Mouse (Mus musculus): ENCODE results near the gene Cbfa2t2. TPM values are rescaled to one million over a fixed set of nuclear protein-coding genes. Genes with fewer than 3 reads are reported as not detected.

Gene Cbfa2t2
- total RNA-seq, 2 experiments from 2014 or later, result 21.4 to 21.7 TPM

DNA sequence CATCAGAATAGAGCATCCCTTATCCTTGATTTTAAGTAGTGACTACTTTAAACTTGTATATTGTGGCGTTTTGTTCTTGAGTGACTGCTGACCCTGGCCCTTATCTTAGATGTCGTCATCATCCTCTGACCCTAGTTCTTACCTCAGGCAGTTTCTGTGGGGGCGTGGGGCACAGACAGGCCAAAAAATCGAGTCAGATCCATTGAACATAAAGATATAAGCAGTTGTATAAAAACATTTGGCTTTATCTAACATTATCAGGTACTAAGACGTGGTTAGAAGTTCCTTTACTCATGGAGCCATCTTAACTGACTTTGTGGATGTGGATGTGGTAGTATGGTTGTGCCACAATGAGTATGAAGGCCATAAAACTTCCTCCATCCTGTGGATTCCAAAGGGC lies 86.1 kb downstream of the Cbfa2t2 start:
- DNase-seq, result no peak
- intact Hi-C loops (cut with DNase I), result no loop called here

DNA sequence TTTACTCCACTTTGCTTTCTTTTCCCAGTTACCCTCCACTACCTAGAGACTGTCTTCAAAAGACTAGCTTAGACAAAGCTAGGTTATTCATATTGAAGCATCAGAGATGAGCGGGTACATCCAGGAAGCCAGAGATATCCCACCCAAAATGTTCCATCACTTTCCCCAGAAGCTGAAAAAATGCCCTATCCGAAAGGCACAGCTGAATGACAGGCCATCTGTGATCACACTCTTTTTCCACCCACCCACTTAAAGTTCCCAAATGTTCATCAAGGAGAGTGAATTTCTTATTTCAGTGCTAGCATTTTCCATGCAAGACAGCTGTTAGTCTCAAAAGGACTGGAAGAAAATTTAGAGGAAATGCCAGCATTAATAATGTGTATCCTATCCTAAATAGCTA lies 89.0 kb downstream of the Cbfa2t2 start:
- DNase-seq, result no peak
- intact Hi-C loops (cut with DNase I), result no loop called here

DNA sequence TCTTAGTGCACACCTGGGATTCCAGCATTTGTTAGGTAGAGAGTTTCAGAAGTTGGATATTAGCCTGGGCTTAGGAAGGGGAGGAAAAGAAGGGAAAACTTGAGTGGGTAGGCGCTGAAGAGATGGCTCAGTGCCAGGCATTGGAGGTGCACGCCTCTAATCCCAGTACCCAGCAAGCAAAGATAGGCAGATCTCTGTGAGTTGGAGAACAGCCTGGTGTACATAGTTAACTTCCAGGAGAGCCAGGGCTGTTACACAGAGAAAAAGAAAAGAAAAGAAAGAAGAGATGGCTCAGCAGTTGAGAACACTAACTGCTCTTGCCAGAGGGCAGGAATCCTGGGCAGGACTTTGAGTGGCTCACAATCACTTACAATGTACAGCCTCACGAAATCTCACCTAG lies 90.2 kb downstream of the Cbfa2t2 start:
- DNase-seq, result no peak
- intact Hi-C loops (cut with DNase I), result no loop called here

DNA sequence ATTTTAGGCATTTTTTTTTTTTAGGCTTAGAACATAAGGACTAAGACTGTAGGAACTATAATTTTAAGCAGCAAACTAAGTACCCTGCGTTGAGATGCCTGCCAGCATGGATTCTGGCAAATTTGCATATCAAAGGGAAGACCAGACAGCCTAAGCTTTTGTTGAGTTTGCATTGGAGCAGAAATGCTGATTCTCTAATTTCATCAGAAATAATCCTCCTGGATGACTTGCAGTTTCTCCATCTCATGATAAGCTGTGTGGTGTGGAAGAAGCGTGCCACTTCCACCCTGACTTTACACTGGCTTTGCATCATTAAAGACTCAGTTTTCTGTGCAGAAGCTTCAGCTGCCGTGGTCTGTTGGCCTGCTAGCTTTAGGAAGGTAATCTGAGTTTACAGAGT lies 96.6 kb downstream of the Cbfa2t2 start:
- intact Hi-C loops (cut with DNase I), result no loop called here

DNA sequence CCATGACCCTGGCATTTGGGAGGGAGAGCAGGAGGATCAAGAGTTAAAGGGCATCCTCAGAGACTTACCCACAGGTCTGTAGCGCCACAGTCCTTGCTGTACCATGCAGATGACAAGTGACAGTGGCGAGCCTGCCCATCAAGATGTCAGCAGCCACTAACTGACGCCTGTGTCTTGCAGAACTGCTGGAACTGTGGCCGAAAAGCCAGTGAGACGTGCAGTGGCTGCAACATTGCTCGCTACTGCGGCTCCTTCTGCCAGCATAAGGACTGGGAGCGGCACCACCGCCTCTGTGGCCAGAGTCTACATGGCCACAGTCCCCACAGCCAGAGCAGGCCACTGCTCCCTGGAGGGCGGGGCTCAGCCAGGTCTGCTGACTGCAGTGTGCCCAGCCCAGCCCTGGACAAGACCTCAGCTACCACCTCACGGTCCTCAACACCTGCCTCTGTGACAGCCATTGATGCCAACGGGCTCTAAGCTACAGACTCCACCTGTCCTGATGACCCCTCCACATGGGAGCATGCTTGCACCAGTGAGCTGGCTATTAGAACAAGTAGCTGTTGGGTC lies 98.5 kb downstream of the Cbfa2t2 start:
- intact Hi-C loops (cut with DNase I), result no loop called here
- DNase-seq, result peak in 1 of 2 experiments; percentile 18

More for the DNA sequence above, 96.6 kb downstream of the Cbfa2t2 start:
- no peak for DNase-seq

DNA sequence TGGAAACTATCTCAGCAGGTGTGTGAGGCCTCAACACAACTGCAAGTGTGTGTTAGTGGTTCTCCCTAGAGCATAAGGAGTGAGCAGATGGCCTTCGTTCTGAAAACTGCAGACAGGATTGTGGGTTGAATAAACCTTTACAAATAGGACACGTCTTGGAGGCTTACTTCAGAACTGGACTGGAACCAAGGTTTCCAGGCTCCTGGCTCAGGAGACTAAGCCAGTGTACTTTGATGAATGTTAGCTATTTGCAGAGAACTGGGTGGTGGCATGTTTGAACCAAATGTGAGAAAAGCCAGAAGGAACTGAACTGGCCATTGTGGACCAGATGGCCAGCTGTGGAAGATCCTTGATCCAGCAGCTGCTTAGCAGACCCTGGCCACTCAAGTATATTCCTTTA lies 102.0 kb downstream of the Cbfa2t2 start:
- intact Hi-C loops (cut with DNase I), result loop anchor here (2.0 kb wide), 1 partner anchor 122 kb away; no protein-coding TSS in a partner anchor
- peak in 1 of 2 experiments; percentile 44 for DNase-seq

DNA sequence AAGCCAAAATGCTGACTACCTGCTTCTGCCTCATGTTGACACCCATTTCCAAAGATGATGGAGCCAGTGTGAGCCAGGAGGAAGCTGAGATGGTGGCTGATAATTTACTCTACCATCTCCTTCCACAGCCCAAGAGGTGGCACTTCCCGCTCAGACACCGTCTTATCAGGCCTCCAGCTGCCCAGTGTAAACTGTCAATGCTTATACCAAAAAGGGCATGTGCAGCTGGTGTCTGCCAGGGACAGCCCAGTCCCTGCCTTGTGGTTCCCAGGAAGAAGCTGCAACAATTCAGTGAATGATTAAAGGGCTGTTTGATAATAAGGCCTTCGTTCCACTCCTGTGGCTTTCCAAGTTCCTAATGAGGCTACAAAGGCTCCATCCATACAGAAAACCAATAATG lies 102.4 kb downstream of the Cbfa2t2 start:
- DNase-seq, result no peak
- intact Hi-C loops (cut with DNase I), result loop anchor here (2.0 kb wide), 1 partner anchor 122 kb away; no protein-coding TSS in a partner anchor

DNA sequence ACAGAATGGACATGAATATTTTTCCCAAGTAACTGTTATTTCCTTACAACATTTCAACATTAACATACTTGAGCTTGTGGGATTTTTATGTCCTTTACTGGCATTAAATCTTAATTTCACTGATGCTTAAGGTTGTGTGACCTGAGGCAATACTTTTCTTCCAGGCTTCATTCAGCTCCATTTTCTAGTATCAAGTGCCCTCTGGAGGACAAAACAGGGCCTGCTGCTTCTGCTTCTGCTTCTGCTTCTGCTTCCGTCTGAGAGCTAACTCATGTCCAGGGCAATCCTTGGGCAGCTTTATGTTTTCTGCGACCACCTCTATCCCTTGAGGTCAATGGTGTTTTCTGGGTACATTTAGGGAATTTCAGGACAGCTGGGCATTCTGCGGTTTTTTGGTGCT lies 103.4 kb downstream of the Cbfa2t2 start:
- DNase-seq, result peak; percentile 34 to 61
- intact Hi-C loops (cut with DNase I), result loop anchor here (2.0 kb wide), 1 partner anchor 123 kb away; no protein-coding TSS in a partner anchor

DNA sequence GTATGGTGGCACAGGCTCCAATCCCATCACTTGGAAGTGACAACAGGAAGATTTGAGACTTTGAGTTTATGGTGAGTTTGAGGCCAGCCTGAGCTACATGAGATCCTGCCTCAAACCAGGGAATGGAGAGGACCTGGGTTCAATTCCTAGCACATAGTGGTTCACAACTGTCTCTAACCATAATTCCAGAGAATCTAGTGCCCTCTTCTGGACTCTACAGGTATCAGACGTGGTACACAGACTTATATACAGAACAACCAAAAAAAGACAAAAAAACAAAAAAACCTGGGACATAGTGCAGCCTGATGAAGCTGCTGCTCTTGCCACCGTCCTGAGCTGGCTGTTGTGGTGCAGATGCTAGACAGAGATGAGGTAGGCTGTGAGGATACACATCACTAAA lies 105.3 kb downstream of the Cbfa2t2 start:
- intact Hi-C loops (cut with DNase I), result no loop called here
- DNase-seq, result no peak

DNA sequence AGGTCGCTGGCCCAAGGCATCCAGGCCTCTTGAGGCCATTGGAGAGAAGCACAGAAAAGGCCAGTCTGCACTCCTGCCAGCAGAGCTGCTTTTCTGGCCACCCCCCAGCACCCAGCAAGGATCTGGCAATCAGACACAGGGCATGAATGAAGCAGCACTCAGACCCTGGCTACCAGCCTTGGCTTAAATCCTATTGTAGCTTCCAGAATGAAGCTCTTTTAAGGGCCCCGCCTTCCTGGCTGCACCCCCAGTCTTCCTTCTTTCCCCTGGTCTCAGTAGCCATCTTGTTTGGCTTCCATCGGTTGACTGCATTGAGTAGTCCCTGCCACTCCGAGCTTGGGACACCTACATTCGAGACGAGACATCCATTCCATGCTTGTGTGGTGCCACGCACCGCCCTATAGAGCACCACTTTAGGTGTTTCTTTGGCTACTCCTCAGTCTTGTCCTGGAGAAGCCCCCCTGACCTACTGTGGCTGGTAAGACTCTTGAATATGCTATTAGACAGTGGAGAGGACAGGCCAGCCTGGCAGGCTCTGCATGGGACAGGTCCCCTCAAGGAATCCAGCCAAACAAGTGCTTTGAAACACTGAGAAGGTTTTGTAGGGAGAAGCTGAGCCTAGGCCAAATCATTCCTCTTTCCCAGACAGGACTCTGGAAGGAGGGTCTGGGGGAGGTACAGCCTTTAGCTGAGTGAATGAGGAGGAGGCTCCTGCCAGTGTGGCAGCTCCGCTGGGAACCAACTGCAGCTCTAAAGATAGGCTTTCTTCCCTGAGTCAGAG lies 107.5 kb downstream of the Cbfa2t2 start:
- DNase-seq, result peak; percentile 65 to 79
- intact Hi-C loops (cut with DNase I), result no loop called here

DNA sequence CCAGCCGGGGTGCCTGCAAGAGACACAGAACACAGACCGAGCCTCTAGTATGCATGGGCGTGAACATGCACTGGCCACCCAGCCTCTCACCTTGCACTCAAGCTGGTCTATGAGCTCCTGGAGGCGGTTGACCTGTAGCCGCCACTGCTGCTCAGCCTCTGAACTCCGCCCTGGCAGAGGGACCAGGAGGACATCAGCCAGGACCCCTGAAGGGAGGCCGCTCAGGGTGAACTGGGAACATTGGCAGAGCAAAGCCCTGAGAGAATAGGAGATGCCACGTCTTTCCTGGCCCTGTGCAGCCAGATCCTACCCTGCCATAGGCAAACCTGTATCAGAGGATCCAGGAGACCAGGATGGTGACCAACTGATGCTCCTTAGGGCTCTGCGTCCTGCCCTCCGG lies 110.4 kb downstream of the Cbfa2t2 start, which contains the start of gene 1700003F12Rik:
Gene 1700003F12Rik, plus strand, starts transcription at position 375 of the 400 bp plus-strand sequence.
- intact Hi-C loops (cut with DNase I), result no loop called here
- DNase-seq, result no peak

DNA sequence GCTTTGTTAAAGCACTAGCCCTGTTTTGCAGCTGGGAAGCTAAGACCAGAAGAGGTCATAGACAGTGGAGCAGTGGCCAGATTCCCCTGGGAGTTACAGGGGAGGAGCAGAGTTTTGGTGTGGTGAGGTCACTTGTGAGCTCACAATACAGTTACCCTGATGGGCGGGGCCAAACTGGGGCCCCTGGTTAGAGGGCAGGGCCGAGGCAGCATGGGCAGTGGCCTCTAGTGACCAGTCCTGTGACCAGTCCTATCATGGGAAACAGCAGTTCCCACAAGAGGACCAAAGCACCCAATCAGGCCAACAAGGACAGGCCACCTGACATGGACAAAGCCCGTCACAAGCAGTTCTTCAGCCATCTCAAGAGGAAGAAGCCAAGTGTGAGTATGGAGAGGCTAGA lies 112.4 kb downstream of the Cbfa2t2 start:
- peak; percentile 31 to 53 for DNase-seq
- intact Hi-C loops (cut with DNase I), result no loop called here

DNA sequence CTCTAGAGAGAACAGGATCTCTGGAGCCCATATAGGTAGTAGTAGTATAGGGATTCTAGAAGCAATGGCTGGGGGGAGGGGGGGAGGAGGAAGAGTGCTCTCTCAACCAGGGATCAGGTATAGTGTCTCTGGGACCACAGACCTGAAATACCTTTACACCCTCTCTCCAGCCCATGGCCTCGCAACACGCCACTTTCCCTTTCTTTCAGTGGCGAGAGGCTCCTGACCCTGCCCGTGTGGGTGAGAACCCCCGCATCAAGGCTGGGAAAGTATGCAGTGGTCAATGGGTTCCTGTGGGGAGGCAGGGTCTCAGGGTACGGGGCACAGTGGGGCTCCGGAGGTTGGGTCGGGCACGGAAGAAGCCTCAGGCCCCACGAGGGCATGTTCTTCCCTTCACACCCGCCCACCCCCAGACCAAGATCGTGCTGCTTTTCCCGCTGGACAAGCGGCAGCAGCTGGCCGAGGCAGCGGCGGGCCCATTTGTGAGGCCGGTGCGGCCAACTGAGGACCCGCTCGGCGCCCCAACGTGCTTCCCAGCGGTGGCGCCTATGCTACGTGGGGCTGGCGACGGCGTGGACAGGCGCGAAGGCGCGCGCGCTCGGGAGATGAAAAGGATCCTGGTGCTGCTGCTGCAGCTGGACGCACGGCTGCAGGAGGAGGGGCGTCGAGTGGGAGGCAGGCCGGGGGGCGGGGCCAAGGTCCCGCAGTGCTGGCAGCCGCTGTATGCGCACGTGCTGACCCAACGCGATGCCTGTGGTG lies 113.0 kb downstream of the Cbfa2t2 start:
- DNase-seq, result peak; percentile 73 to 74
- intact Hi-C loops (cut with DNase I), result no loop called here

DNA sequence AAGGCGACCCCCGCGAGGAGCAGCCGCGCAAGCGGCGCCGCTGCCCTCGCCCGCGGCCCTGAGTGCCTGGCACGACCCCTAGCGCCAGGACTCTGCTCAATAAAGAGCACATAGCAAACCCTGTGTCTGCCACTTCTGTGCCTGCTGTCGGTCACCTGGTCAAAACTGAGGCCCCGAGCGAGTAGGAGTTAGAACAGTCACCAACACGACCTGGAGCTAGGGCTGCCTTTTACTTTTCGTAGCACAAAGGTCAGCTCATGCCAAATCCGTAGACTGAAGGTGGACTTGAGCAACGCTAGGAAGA lies 113.6 kb downstream of the Cbfa2t2 start:
- intact Hi-C loops (cut with DNase I), result no loop called here
- no peak for DNase-seq

DNA sequence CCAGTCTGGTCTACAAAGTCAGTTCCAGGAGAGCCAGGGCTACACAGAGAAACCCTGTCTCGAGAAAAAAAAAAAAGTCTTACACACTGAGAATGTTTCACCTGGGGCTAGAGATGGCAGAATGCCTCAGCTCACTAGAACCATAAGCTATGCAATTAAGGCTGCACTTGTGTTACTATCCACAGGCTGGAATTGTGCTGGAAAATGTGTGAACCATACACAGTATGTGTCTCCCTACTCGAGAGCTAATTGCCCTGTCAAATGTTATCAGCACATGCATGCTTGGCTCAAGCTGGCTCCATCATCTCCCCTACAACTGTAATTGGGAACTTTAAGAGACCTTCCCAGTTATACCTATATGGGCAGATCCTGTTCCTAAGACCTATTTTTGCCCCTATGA lies 114.7 kb downstream of the Cbfa2t2 start:
- DNase-seq, result no peak
- intact Hi-C loops (cut with DNase I), result no loop called here

DNA sequence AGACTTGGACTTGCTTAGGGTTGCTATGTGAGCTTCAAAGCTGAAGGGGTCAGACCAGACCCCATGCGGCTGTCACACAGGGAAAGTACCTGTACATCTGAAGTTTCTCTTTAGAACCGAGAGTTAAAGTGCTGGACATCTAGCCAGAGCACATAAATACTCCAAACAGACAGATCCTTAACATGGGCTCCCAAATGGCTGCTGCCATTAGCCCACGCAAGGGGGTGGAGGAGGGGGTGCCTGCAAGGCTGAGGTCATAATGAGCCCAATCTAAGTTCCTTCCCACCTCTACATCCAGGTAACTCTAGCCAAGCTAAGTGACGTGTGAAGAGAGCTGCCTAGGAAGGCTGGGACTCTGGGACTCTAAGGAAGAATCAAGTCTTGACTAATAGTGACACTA lies 115.2 kb downstream of the Cbfa2t2 start, which contains the start of gene Actl10:
Gene Actl10, plus strand, starts transcription at position 301 of the 400 bp plus-strand sequence.
- DNase-seq, result no peak
- intact Hi-C loops (cut with DNase I), result no loop called here

DNA sequence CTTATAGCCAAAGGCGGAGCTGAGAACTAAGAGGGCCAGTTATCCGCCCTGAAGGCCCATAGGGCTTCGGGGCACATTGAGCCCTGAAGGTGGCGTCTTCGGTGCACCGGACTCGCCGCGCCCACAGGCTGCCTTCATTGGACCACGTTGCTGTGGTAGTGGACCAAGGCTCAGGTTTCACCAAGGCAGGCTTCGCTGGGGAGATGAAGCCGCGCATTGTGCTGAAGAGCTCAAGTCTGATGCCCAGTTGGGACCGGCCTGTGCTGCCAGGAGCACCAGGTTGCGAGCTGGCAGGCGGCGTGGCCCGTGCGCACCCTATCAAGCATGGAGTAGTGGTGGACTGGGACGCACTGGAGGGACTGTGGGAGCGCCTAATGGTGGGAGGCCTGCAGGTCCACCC lies 115.6 kb downstream of the Cbfa2t2 start:
- intact Hi-C loops (cut with DNase I), result no loop called here

DNA sequence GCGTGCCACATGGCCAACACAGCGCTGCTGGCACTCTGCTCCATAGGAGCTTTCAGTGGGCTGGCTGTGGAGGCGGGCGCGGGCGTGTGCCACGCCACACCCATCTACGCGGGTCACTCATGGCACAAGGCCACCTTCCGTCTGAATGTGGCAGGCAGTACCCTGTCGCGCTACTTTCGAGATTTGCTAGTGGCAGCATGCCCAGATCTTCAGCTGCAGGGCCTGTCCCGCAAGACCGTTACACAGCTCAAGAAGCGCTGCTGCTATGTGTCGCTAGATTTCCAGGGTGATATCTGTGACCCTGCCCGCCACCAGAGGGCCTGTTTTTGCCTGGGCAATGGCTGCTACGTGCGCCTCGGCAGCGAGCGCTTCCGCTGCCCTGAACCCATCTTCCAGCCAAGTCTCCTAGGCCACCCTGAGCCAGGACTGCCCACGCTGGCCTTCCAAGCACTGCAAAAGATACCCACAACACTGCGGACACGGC lies 116.2 kb downstream of the Cbfa2t2 start:
- peak; percentile 65 to 68 for DNase-seq
- intact Hi-C loops (cut with DNase I), result no loop called here

More for the DNA sequence above, 115.6 kb downstream of the Cbfa2t2 start:
- no peak for DNase-seq

DNA sequence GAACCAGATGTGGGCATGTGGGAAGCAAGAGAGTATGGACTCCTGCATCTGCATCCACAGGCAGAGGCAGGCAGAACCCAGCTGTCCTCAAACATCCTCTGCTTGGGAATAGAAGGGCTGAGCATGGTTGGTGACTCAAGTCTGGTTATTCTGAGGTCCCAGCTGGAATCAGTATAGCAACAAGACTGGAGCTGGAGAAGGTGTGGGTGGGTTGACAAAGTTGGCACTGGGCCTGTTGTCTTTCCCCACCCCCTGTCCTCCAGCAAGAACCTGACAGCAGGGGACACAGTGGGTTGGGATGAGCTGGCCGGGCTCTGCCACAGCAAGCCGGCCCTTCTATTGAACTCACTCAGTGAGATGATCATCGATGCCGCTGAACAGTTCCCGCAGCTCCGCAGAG lies 119.0 kb downstream of the Cbfa2t2 start:
- intact Hi-C loops (cut with DNase I), result loop anchor here (5.0 kb wide), 1 partner anchor 52 kb away; no protein-coding TSS in a partner anchor
- no peak for DNase-seq

DNA sequence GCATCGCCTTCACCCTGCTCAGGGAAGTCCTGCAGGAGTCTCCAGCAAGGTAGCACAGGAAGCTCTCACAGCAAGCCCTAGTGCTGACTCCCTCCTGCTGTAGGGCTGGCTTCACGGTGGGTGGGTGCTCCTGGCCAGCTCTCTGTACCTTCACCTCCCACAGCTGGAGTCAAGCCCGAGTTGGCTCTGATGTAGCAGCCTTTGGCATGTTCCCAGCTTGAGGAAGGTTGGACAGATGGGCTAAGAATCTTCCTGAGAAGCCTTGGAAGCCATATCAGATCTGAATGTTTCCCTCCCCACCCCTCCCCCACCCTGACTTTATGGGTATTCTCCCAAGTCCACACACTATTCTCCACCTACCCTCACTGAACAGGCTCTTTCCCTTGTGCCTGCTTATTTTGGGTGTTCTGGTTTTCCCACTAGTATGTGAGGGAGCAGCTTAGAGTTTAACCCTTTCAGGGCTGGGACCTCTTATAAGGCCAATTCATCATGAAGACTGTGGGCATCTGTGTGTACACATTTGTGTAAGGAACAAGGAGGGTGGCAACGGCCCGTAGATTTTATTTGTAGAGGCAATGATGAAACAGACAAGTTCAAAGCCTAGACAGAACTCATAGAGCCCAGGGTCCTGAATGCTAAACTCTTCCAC lies 121.0 kb downstream of the Cbfa2t2 start:
- no peak for DNase-seq
- intact Hi-C loops (cut with DNase I), result loop anchor here (5.0 kb wide), 1 partner anchor 50 kb away; no protein-coding TSS in a partner anchor
